Mouse (Mus musculus) erythroblast, embryonic 14.5 days (primary cell): ENCODE measurements at regions not wholly inside any gene's neighbourhood (a gene's known extent, or its start where the extent isn't known, plus 50 kb on each side); places are given as distances from the start of the nearest gene placed in this dataset.

Source experiments
- GATA1 ChIP-seq: IDR thresholded peaks from 2 replicates; pipeline ENCODE4 v1.6.1; 2012; ENCODE audit warnings: low read length, inconsistent platforms, mixed read lengths
- TAL1 ChIP-seq: IDR thresholded peaks from 3 replicates; pipeline ENCODE4 v1.6.1; 2012; ENCODE audit warnings: low read length, inconsistent platforms, mixed read lengths

DNA sequence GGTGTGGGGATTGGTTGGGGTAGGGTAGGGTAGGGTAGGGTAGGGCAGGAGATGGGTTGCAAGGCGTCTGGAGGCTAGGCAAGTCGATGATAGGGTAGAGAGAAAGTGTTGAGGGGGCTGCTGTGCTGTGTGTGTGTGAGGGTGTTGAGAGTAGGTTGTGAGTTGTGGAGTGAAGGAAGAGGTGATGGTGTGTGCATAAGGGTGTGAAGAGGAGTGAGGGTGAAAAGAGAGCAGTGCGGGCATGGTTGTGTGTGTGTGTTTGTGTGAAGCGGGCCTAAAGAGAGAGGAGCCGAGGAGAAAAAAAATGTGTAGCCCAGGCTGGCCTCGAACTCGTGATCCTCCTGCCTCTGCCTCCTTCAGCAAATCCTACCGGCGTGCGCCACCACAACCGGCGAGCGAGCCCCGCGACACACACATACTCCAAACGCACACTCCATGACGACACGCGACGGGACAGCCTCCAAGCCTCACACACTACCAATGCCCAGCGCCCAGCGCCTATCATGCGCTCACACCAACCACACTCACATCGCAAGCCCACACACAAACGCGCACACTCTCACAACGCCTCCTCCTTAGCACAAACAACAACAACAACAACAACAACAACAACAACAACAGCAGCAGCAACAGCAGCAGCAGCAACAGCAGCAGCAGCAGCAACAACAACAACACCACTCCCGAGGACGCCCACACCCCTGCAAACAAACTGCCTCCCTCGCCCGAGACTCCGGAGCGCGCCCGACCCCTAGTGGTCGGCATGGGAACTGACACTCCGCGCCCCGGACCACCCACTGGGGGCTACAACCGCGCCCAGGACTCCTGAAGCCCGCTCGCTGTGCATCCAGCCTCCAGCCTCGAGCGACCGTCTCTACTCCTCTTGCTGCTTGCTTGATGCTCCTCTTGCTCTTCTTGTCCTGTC lies 55.6 kb upstream of the Ezh2 start:
- TF ChIP-seq TAL1 (no peak), GATA1 (no peak)
